26 mouse cellular contexts compared by ENCODE assay signal in genomic region chr12:87338082-87338481, GRCm38 (mm10). TPM values are rescaled to one million over a fixed set of nuclear protein-coding genes. Genes with fewer than 3 reads are reported as not detected.
"Had no signal": no experiment of that assay in that cellular context is flagged by ENCODE, and none has a peak within 500 bp of the region (broad histone marks: within the 10 kb centered on the region; RNA-seq: fewer than 3 reads in every experiment).

No protein-coding gene starts in this region.

- H3K9ac ChIP-seq: heart, embryonic 12.5 days; hindbrain, embryonic 12.5 days; hindbrain, embryonic 14.5 days; limb, embryonic 13.5 days; limb, embryonic 15.5 days; liver, embryonic 13.5 days; liver, embryonic 15.5 days had no signal

- H3K9me3 ChIP-seq: heart, embryonic 10.5 days; heart, embryonic 12.5 days; hindbrain, embryonic 10.5 days; hindbrain, embryonic 12.5 days; limb, embryonic 13.5 days; limb, embryonic 15.5 days; liver, embryonic 13.5 days; liver, embryonic 15.5 days had no signal

- DNase-seq: gastrocnemius, postnatal 14 days; gastrocnemius, postnatal 36 days; heart, postnatal 10 days; heart, postnatal 4 days; kidney, adult 18-20 months; kidney, adult 8-10 months; kidney, postnatal 10 days; kidney, postnatal 36 days; layer of hippocampus, adult 9-11 months; layer of hippocampus, postnatal 36 days; left cerebral cortex, postnatal 4 days; liver, embryonic 13.5 days had no signal

- H3K27ac ChIP-seq: heart, embryonic 10.5 days; hindbrain, embryonic 10.5 days; hindbrain, embryonic 12.5 days; hindbrain, embryonic 14.5 days; limb, embryonic 13.5 days; limb, embryonic 15.5 days; liver, embryonic 13.5 days; liver, embryonic 15.5 days had no signal

- H3K4me2 ChIP-seq: heart, embryonic 12.5 days; hindbrain, embryonic 12.5 days; hindbrain, embryonic 14.5 days; limb, embryonic 13.5 days; limb, embryonic 15.5 days; liver, embryonic 13.5 days; liver, embryonic 15.5 days had no signal

- H3K4me3 ChIP-seq: heart, embryonic 10.5 days; heart, embryonic 12.5 days; hindbrain, embryonic 10.5 days; hindbrain, embryonic 12.5 days; limb, embryonic 13.5 days; limb, embryonic 15.5 days; liver, embryonic 13.5 days; liver, embryonic 15.5 days had no signal

- H3K27me3 ChIP-seq: heart, embryonic 12.5 days; hindbrain, embryonic 12.5 days; limb, embryonic 13.5 days; limb, embryonic 15.5 days; liver, embryonic 13.5 days; liver, embryonic 15.5 days had no signal

- ATAC-seq: hindbrain, embryonic 16.5 days; intestine, embryonic 16.5 days had no signal

- H3K4me1 ChIP-seq: heart, embryonic 10.5 days; hindbrain, embryonic 10.5 days; hindbrain, embryonic 12.5 days; limb, embryonic 13.5 days; limb, embryonic 15.5 days; liver, embryonic 13.5 days; liver, embryonic 15.5 days had no signal

RNA-seq across cellular contexts. Expression of gene Ism2, which starts 38.6 kb away (rescaled TPM):
- total RNA-seq: gastrocnemius, adult 18-20 months; gastrocnemius, adult 8-10 months; gastrocnemius, postnatal 36 days; heart, adult 8-10 months; heart, postnatal 25 days had no signal
